Mouse (Mus musculus): ENCODE results near the gene Cysltr2. TPM values are rescaled to one million over a fixed set of nuclear protein-coding genes. Genes with fewer than 3 reads are reported as not detected.
A peak's percentile ranks its signal among the peaks of the same experiment; 100 is the strongest.

Gene Cysltr2
- total RNA-seq (2022), result under 1 TPM in 3 of 4 experiments, not detected in 1; 0.39 to 0.73 (median 0.53) TPM

- no peak for DNase-seq (ENCODE audit: low spot score in 2 of 2)
These were observed at the start of gene Cysltr2 for GRCm38 (mm10) chr14:73048937-73049336. Cysltr2 (minus strand) TSS chr14:73049114.

- DNase-seq (ENCODE audit: low spot score in 2 of 2), result no peak
These were observed 46.1 kb upstream of the Cysltr2 start for GRCm38 (mm10) chr14:73094802-73095550.

GRCm38 (mm10) chr14:73092871-73093270, 44.0 kb upstream of the Cysltr2 start:
- no peak for DNase-seq (ENCODE audit: low spot score in 2 of 2)

GRCm38 (mm10) chr14:73088224-73088623, 39.3 kb upstream of the Cysltr2 start:
- no peak for DNase-seq (ENCODE audit: low spot score in 2 of 2)

- no peak for DNase-seq (ENCODE audit: low spot score in 2 of 2)
These were observed 38.8 kb upstream of the Cysltr2 start for GRCm38 (mm10) chr14:73087746-73088145.

- no peak for DNase-seq (ENCODE audit: low spot score in 2 of 2)
These were observed 38.3 kb upstream of the Cysltr2 start for GRCm38 (mm10) chr14:73087247-73087646.

GRCm38 (mm10) chr14:73086425-73086824, 37.5 kb upstream of the Cysltr2 start:
- DNase-seq (ENCODE audit: low spot score in 2 of 2), result no peak

GRCm38 (mm10) chr14:73083563-73083962, 34.6 kb upstream of the Cysltr2 start:
- DNase-seq (ENCODE audit: low spot score in 2 of 2), result no peak

- no peak for DNase-seq (ENCODE audit: low spot score in 2 of 2)
These were observed 15.5 kb upstream of the Cysltr2 start for GRCm38 (mm10) chr14:73064460-73064859.

GRCm38 (mm10) chr14:73058755-73059154, 9.8 kb upstream of the Cysltr2 start:
- DNase-seq (ENCODE audit: low spot score in 2 of 2), result no peak

GRCm38 (mm10) chr14:73057764-73058163, 8.8 kb upstream of the Cysltr2 start:
- no peak for DNase-seq (ENCODE audit: low spot score in 2 of 2)

GRCm38 (mm10) chr14:73056813-73057212, 7.9 kb upstream of the Cysltr2 start:
- no peak for DNase-seq (ENCODE audit: low spot score in 2 of 2)

- DNase-seq (ENCODE audit: low spot score in 2 of 2), result no peak
These were observed 3.5 kb downstream of the Cysltr2 start for GRCm38 (mm10) chr14:73045199-73045928.

- DNase-seq (ENCODE audit: low spot score in 2 of 2), result no peak
These were observed 7.2 kb downstream of the Cysltr2 start for GRCm38 (mm10) chr14:73041689-73042088.

- no peak for DNase-seq (ENCODE audit: low spot score in 2 of 2)
These were observed 15.6 kb downstream of the Cysltr2 start for GRCm38 (mm10) chr14:73033290-73033689.

- DNase-seq (ENCODE audit: low spot score in 2 of 2), result no peak
These were observed 17.7 kb downstream of the Cysltr2 start for GRCm38 (mm10) chr14:73031218-73031617.

- DNase-seq (ENCODE audit: low spot score in 2 of 2), result no peak
These were observed 31.6 kb downstream of the Cysltr2 start for GRCm38 (mm10) chr14:73017272-73017671.

GRCm38 (mm10) chr14:73015386-73015785, 33.5 kb downstream of the Cysltr2 start:
- DNase-seq (ENCODE audit: low spot score in 2 of 2), result no peak

- DNase-seq (ENCODE audit: low spot score in 2 of 2), result no peak
These were observed 35.0 kb downstream of the Cysltr2 start for GRCm38 (mm10) chr14:73013723-73014544.

GRCm38 (mm10) chr14:73001814-73002213, 47.1 kb downstream of the Cysltr2 start:
- no peak for DNase-seq (ENCODE audit: low spot score in 2 of 2)

- peak in 1 of 2 experiments; percentile 55 for DNase-seq (ENCODE audit: low spot score in 2 of 2)
These were observed 48.6 kb downstream of the Cysltr2 start for GRCm38 (mm10) chr14:73000325-73000724.

- DNase-seq (ENCODE audit: low spot score in 2 of 2), result no peak
These were observed 50.8 kb downstream of the Cysltr2 start for GRCm38 (mm10) chr14:72998111-72998510.
